Mouse (Mus musculus): ENCODE measurements around the gene Cpox. TPM values are rescaled to one million over a fixed set of nuclear protein-coding genes. Genes with fewer than 3 reads are reported as not detected.

The Cpox gene
- total and polyA plus RNA-seq, 3 experiments: 70.3 to 77.2 (median 75.6) TPM

- peak overlapping the region; percentile 75 for H3K4me2 ChIP-seq (ENCODE audit: insufficient read depth, low read depth, poor library complexity, severe bottlenecking)
- H3K4me3 ChIP-seq (replicated peaks in 1 of 3; ENCODE audit: low read depth in 2 of 3, low read length in 2 of 3, poor library complexity in 1 of 3): peak overlapping the region in 2 of 3 experiments; percentile 20 to 40
- no peaks in the 10 kb centered on the region; the same call in 1 of the 2 replicates for H3K79me2 ChIP-seq (replicated peaks; ENCODE audit: control insufficient read depth, extremely low read depth, insufficient read depth, poor library complexity, severe bottlenecking)
- peak overlapping the region; percentile 98 for H3K27ac ChIP-seq (ENCODE audit: insufficient read depth, low read depth)
- peaks cover 1% of the 10 kb centered on the region for H3K27me3 ChIP-seq (replicated peaks)
- H3K9me3 ChIP-seq (replicated peaks; ENCODE audit: low read length): no peaks in the 10 kb centered on the region
- H3K9ac ChIP-seq (ENCODE audit: insufficient read depth, low read depth): peak overlapping the region; percentile 91
- in situ Hi-C loops (cut with MboI; ENCODE audit: low pct_ligation_motif_present, low pct_unique_long_range_greater_than_20kb, low sequenced_read_pairs): loop anchor here (10.0 kb wide), 2 partner anchors 186 to 814 kb away; no protein-coding TSS in a partner anchor
- H3K36me3 ChIP-seq (replicated peaks in 1 of 2; ENCODE audit: control insufficient read depth in 1 of 2, insufficient read depth in 1 of 2, low read length in 1 of 2): no peaks in the 10 kb centered on the region
- TF ChIP-seq PAX5 (IDR thresholded peaks at IDR 0.05; ENCODE audit: low read length) (no peak), KAT2A (IDR thresholded peaks at IDR 0.05; ENCODE audit: insufficient replicate concordance, low read length) (0 out of 2 replicates have a peak, but pooled peaks have one; percentile 36), MAZ (IDR thresholded peaks at IDR 0.05; ENCODE audit: low read depth, low read length) (0 out of 2 replicates have a peak, but pooled peaks have one; percentile 44), MXI1 (IDR thresholded peaks at IDR 0.05; ENCODE audit: low read depth, low read length) (peak; percentile 66; the same call in 1 of the 2 replicates), CHD2 (IDR thresholded peaks at IDR 0.05; ENCODE audit: low read length) (peak; percentile 53; the same call in 1 of the 2 replicates), ZC3H11A (IDR thresholded peaks at IDR 0.05; ENCODE audit: low read depth, low read length) (no peak), RAD21 (IDR thresholded peaks at IDR 0.05; ENCODE audit: low read depth, low read length) (no peak), MAX (IDR thresholded peaks at IDR 0.05; ENCODE audit: low read length) (peak; percentile 65), SMC3 (IDR thresholded peaks at IDR 0.05; ENCODE audit: low read depth, low read length) (no peak), POLR2AphosphoS2 (IDR thresholded peaks at IDR 0.05; ENCODE audit: low read depth, low read length) (no peak), USF2 (conservative IDR thresholded peaks at IDR 0.05; ENCODE audit: low read depth, low read length) (no peak), CTCF (conservative IDR thresholded peaks at IDR 0.05 in 1 of 2, IDR thresholded peaks at IDR 0.05 in 1 of 2; ENCODE audit: low read depth in 2 of 2, low read length in 2 of 2) (no peak), IRF4 (IDR thresholded peaks at IDR 0.05; ENCODE audit: low read depth, low read length) (0 out of 2 replicates have a peak, but pooled peaks have one; percentile 44), JUN (IDR thresholded peaks at IDR 0.05; ENCODE audit: insufficient read depth, low read depth, low read length) (no peak), ETS1 (conservative IDR thresholded peaks at IDR 0.05; ENCODE audit: low read depth, low read length) (no peak), ZMIZ1 (IDR thresholded peaks at IDR 0.05; ENCODE audit: low read depth, low read length) (no peak), HCFC1 (IDR thresholded peaks at IDR 0.05; ENCODE audit: low read depth, low read length) (no peak; the same call in 1 of the 2 replicates), RCOR1 (conservative IDR thresholded peaks at IDR 0.05; ENCODE audit: low read depth, low read length) (no peak), BHLHE40 (IDR thresholded peaks at IDR 0.05; ENCODE audit: low read depth, low read length) (no peak), JUND (conservative IDR thresholded peaks at IDR 0.05; ENCODE audit: low read depth, low read length) (no peak), ZKSCAN1 (IDR thresholded peaks at IDR 0.05; ENCODE audit: borderline replicate concordance, low read depth, low read length) (no peak), E2F4 (IDR thresholded peaks at IDR 0.05; ENCODE audit: insufficient replicate concordance, low read depth, low read length) (no peak), MYC (IDR thresholded peaks at IDR 0.05; ENCODE audit: low read depth, low read length) (peak; percentile 14), MEF2A (IDR thresholded peaks at IDR 0.05; ENCODE audit: borderline replicate concordance, low read depth, low read length) (no peak), SIN3A (IDR thresholded peaks at IDR 0.05; ENCODE audit: low read length) (no peak), ELF1 (IDR thresholded peaks at IDR 0.05; ENCODE audit: low read depth, low read length) (0 out of 2 replicates have a peak, but pooled peaks have one; percentile 20), NRF1 (IDR thresholded peaks at IDR 0.05; ENCODE audit: low read depth, low read length) (no peak), NELFE (IDR thresholded peaks at IDR 0.05; ENCODE audit: low read depth, low read length) (peak; percentile 62; the same call in 1 of the 2 replicates), UBTF (IDR thresholded peaks at IDR 0.05; ENCODE audit: low read depth, low read length) (0 out of 2 replicates have a peak, but pooled peaks have one; percentile 69), POLR2A (IDR thresholded peaks at IDR 0.05; ENCODE audit: low read depth, low read length) (peak; percentile 70), USF1 (IDR thresholded peaks at IDR 0.05; ENCODE audit: low read depth, low read length) (no peak), TCF12 (IDR thresholded peaks at IDR 0.05; ENCODE audit: low read depth, low read length) (peak; percentile 82), TBP (conservative IDR thresholded peaks at IDR 0.05; ENCODE audit: low read depth, low read length) (peak; percentile 91), GABPA (IDR thresholded peaks at IDR 0.05; ENCODE audit: insufficient replicate concordance, low read depth, low read length) (no peak), ZNF384 (IDR thresholded peaks at IDR 0.05; ENCODE audit: low read depth, low read length) (no peak), CHD1 (IDR thresholded peaks at IDR 0.05; ENCODE audit: low read depth, low read length) (no peak; the same call in none of the 2 replicates), EP300 (IDR thresholded peaks at IDR 0.05; ENCODE audit: low read length) (no peak), MAFK (IDR thresholded peaks at IDR 0.05; ENCODE audit: insufficient replicate concordance, low read length) (no peak)
- DNase-seq (ENCODE audit: extremely low read depth): no peak
- peaks cover 20 to 77% of the 10 kb centered on the region in 2 experiments for H3K4me1 ChIP-seq (ENCODE audit: control insufficient read depth in 1 of 2, insufficient read depth in 2 of 2)
- dilution Hi-C loops (cut with MboI; ENCODE audit: extremely low pct_ligation_motif_present, extremely low pct_unique_long_range_greater_than_20kb, low sequenced_read_pairs): no loop called here
Measured at GRCm38 (mm10) chr16:58700816-58701424, 30.8 kb downstream of the Cpox start.

Data from CH12.LX (cell line).